Mouse (Mus musculus) kidney, adult 2 months (tissue): Measurements from ENCODE around the gene Abi2.

Experiments
- CTCF ChIP-seq: fragments of 200-500 bp; conservative IDR thresholded peaks from 2 replicates; pipeline ENCODE4 v1.5.1; 2011; ENCODE audit warnings: low read depth, mild to moderate bottlenecking, control low read depth, low read length, moderate library complexity, mixed read lengths; ENCODE audit not compliant: insufficient read depth, insufficient read length
- POLR2A ChIP-seq: fragments of 200-500 bp; IDR thresholded peaks from one replicate; pipeline ENCODE4 v1.6.1; 2011; ENCODE audit warnings: low read depth, low read length, control low read depth

GRCm38 (mm10) chr1:60530107-60530506, 120.7 kb downstream of the Abi2 start:
- TF ChIP-seq CTCF (no peak), POLR2A (no peak)
